Mouse (Mus musculus): ENCODE measurements around the gene Utp18. TPM values are rescaled to one million over a fixed set of nuclear protein-coding genes. Genes with fewer than 3 reads are reported as not detected.

The Utp18 gene
- total RNA-seq, 2 experiments from 2014 or later, result 28.4 to 88.2 TPM

DNA sequence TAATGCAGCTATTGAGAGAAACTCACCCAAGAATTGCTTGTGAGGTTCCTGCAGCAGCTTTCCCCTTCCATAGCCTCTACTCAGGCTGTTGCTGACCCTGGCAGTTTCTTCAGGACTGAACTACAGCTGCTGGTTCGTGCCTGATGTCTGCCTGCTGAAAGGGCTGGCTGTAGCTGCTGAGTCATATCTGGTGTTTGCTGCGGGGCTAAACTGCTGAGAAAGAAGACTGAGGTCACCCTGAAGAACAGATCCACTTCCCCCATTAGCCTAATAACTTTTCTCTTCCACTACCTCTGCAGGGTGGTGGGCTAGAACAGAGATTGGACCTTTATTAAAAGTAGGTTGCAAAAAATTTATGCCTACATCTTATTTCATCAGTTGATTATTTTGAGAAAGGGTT lies 49.8 kb downstream of the Utp18 start:
- no peak for ATAC-seq (replicated peaks; ENCODE audit: low FRiP score, low TSS enrichment, poor library complexity, severe bottlenecking)

DNA sequence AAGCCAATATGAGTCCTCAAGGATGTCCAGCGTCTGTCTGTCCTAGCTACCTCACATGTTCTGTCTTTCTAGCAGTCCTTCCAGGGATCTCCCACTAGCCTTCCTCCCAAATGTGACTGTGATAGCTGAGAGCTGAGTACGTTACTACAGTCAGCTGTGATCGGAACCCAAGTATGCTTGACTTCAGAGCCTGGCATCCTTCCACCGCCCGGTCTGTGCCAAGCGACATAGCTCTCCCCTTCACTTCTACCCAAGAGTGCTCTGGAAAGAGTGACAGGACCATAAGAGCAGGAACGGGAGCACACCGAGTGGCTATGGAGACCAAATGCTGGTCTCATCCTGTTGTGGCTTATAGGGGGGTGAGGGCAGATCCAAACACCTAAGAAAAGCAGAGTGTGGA lies 55.6 kb downstream of the Utp18 start:
- ATAC-seq (replicated peaks; ENCODE audit: low FRiP score, low TSS enrichment, poor library complexity, severe bottlenecking), result no peak

DNA sequence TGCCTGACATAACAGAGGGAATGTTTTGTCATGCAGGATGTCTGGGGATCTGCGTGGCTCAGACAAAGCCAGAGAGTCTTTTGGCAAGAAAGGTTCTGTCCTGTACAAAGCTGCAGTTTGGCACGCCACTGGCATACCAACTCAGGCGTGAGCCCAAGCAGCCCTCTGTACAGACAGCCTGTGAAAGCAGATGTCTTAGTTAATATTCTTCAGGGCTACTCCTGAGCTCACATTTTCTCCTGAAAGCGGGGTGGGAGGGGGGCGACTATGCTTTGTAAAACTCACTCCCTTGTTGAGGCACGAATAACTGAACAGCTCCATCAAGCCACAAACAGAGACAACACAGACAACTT lies 56.3 kb downstream of the Utp18 start:
- ATAC-seq (replicated peaks; ENCODE audit: low FRiP score, low TSS enrichment, poor library complexity, severe bottlenecking), result no peak

DNA sequence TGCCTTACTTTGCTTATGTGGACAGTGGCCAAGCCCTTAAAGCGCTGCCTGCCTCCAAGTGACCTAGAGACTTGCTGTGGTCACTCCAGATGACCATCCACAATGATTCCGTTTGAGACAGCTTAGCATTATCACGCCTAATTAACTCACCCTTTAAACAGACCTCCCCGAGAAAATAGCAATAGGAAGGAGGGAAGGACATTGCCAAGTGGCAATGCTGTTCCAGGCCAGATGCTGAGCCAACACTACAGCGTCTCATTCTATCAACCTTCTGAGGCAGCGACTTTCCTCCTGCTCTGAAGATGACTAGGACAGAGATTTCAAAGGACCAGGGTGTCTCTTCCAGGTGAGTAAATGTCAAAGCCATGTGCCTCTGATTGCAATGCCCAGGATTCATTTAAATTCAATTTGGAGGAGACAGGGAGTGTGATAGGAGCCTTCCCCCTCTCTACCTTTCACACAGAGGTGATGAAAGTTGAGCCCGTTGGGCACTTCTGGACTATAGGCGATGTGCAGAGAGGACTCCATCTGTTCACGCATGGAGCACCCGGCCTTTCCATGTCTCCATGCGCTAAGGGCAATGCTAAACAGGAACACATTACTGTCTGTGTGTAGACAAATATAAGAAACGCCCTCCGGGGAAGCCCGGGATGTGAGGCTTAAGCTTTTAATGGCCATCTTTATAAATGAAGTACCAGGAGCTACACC lies 56.8 kb downstream of the Utp18 start:
- no peak for ATAC-seq (replicated peaks; ENCODE audit: low FRiP score, low TSS enrichment, poor library complexity, severe bottlenecking)

DNA sequence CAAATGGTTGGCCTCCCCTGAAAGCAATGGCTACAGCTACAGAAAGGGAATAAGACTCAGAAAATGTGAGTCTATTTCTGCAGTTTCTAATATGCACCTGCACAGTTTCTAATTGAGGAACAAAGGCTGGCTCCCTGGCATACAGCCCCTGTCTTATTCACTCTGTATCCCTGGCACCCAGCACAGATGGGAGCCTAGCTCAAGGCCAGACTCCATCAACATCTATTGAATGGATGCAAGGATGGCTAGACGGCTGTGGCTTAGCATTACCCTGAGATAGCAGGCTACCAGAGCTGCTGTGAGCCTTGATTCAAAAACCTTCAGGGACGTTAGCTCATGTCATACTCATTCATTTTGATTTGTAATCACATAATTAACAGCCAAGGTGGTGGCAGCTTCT lies 63.3 kb downstream of the Utp18 start:
- no peak for ATAC-seq (replicated peaks; ENCODE audit: low FRiP score, low TSS enrichment, poor library complexity, severe bottlenecking)

DNA sequence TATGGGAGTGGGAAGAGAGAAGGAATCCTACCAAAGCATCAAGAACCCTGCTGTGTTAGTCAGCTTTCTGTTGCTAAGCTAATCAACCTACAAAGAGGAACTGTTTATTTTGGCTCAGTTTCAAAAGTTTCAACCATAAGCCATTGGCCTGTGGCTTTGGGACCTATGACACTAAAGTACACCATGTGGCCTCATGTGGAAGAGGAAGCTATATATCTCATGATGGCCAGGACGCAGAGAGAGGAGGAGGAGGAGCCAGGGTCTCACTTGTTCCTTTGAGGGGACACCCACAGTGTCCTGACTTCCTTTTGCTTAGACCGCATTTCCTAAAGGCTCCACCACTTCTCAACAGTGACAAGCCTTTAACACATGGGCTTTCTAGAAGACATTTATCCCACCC lies 64.0 kb downstream of the Utp18 start:
- ATAC-seq (replicated peaks; ENCODE audit: low FRiP score, low TSS enrichment, poor library complexity, severe bottlenecking), result peak; percentile 56

DNA sequence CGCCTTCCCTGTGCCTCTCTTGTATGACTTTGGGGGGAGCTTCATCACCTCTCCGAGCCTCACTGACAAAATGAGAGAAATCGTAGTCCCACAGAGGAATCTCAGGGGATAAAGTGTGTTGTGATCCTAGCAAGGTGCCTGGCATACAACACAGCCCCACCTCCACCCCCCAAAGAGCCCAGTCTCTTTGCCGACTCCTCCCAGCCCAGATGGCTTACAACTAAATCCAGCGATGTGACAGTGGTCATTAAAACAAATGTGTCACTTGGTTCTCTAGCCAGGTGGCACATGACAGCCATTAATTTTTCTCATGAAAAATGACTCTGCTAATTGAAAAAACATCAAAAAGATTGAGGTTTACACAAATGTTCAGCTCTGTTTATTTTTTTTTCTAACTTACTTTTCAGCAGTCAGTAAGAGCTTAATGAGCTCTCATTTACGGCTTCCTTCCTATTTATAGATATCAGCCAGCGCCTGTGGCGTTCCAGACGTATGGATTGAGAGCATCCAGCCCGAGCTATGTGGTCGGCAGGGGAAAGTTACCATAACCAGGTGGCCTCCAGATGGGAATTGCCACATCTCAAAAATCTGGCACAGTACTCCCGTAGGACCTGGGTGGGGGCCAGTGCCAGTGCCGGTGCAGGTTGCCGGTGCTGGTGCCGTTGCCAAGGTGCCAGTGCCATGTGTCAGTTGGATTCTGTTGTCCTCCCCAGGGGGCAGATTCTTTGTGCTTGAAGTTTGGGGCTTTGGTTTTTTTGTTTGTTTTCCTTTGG lies 67.4 kb downstream of the Utp18 start:
- no peak for ATAC-seq (replicated peaks; ENCODE audit: low FRiP score, low TSS enrichment, poor library complexity, severe bottlenecking)

DNA sequence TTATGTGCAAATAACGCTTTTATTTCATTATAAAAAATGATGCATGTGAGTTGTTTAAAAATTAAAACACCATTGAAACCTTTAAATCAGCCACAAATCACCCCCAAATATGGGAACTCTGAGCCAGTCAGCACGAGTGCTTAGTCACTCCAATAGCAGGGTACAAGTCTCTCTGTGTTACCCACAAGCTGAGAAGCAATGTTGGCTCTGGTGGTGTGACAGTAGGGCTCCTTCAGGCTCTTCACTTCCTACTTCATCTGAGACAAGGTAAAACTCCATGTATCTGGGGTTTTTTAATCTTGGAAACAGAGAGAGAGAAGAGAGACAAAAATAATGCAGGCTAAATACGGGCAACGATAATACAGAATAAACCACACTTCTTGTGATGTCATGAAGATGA lies 72.6 kb downstream of the Utp18 start:
- ATAC-seq (replicated peaks; ENCODE audit: low FRiP score, low TSS enrichment, poor library complexity, severe bottlenecking), result no peak

DNA sequence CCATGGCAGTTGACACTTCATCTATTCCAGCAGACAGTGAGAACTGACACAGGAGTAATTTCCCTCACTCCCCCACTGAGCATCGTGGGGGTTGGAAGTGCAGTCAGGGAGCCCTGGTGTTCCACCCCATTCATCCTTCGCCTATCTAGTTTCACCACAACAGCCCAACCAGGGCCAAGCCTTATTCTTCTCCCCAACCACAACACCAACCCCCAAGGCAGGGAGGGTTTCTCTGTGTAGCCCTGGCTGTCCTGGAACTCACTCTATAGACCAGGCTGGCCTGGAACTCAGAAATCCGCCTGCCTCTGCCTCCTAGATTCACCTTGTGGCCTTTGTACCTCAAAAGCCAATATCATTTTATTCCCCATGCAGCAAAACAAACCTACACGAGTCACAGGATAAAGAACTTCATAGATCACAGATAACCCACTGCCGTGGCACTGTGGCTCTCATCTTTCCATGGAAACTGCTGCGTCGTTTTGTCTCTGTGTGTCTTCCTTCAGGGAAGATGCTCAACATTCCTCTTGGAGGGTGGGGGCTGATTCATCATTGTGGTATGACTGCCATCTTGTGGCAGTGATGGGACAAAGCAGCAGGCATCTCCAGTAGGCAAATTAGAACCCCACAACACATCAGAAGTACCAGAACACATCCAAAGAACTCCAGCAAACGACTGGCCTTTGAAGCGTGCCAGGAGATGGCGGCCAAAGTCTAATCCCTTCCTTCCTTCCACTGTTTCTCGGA lies 73.3 kb downstream of the Utp18 start:
- peak; percentile 83 for ATAC-seq (replicated peaks; ENCODE audit: low FRiP score, low TSS enrichment, poor library complexity, severe bottlenecking)

Other genes with a start within 250 kb of the Utp18 start
- gene Mbtd1, start 86 bp upstream of the Utp18 start, total RNA-seq (2014; fragmentation: Nextera tagmentation), result 65.7 and 82.5 TPM in 2 replicates
- 41.8 and 49.8 TPM in 2 replicates for gene Mbtd1, start 86 bp upstream of the Utp18 start, total RNA-seq (2017)
- 171 and 305 TPM in 2 replicates for gene Nme2, start 70.5 kb upstream of the Utp18 start, total RNA-seq (2014; fragmentation: Nextera tagmentation)
- gene Nme2, start 70.5 kb upstream of the Utp18 start, total RNA-seq (2017), result 149 and 173 TPM in 2 replicates
- gene Gm20390, start 82.5 kb upstream of the Utp18 start, total RNA-seq (2014; fragmentation: Nextera tagmentation), result 148 TPM in 1 of 2 replicates, not detected in the other
- gene Gm20390, start 82.5 kb upstream of the Utp18 start, total RNA-seq (2017), result not detected in 2 replicates
- 126 and 223 TPM in 2 replicates for gene Nme1, start 82.8 kb upstream of the Utp18 start, total RNA-seq (2014; fragmentation: Nextera tagmentation)
- gene Nme1, start 82.8 kb upstream of the Utp18 start, total RNA-seq (2017), result 245 and 319 TPM in 2 replicates
- gene Spag9, start 110.3 kb upstream of the Utp18 start, total RNA-seq (2014; fragmentation: Nextera tagmentation), result 28.3 and 37.0 TPM in 2 replicates
- gene Spag9, start 110.3 kb upstream of the Utp18 start, total RNA-seq (2017), result 56.1 and 78.4 TPM in 2 replicates